Mouse (Mus musculus) limb, embryonic 12.5 days (tissue): ENCODE measurements around the gene Arrdc5. TPM values are rescaled to one million over a fixed set of nuclear protein-coding genes. Genes with fewer than 3 reads are reported as not detected.
A peak's percentile ranks its signal among the peaks of the same experiment; 100 is the strongest.

ENCODE experiments used
- ATAC-seq: fragments of 200-750 bp; cut with Nextera tagmentation; 2 replicates; pipeline ENCODE4 v1.8.0; 2017; ENCODE audit warnings: low read depth, moderate TSS enrichment; ENCODE audit not compliant: insufficient number of reproducible peaks, insufficient read depth, low FRiP score, low TSS enrichment
- H3K27ac ChIP-seq: fragments of 300-500 bp; sonication (generic); 2 replicates; pipeline ENCODE4 v1.5.1; 2016; ENCODE audit warnings: mild to moderate bottlenecking, moderate library complexity
- H3K27me3 ChIP-seq: fragments of 300-500 bp; sonication (generic); 2 replicates; pipeline ENCODE4 v1.6.1; 2016; ENCODE audit warnings: mild to moderate bottlenecking, moderate library complexity
- H3K36me3 ChIP-seq: fragments of 300-500 bp; sonication (generic); 2 replicates; pipeline ENCODE4 v1.6.1; 2016; ENCODE audit warnings: mild to moderate bottlenecking, moderate library complexity
- H3K4me1 ChIP-seq: fragments of 300-500 bp; sonication (generic); replicated peaks from 2 replicates; pipeline ENCODE4 v1.6.1; 2016
- H3K4me2 ChIP-seq: fragments of 300-500 bp; sonication (generic); 2 replicates; pipeline ENCODE4 v1.6.1; 2016; ENCODE audit warnings: mild to moderate bottlenecking, moderate library complexity
- H3K4me3 ChIP-seq: fragments of 300-500 bp; sonication (generic); replicated peaks from 2 replicates; pipeline ENCODE4 v1.5.1; 2016; ENCODE audit warnings: mild to moderate bottlenecking
- H3K9ac ChIP-seq: fragments of 300-500 bp; sonication (generic); replicated peaks from 2 replicates; pipeline ENCODE4 v1.6.1; 2016; ENCODE audit warnings: mild to moderate bottlenecking, moderate library complexity
- H3K9me3 ChIP-seq: fragments of 300-500 bp; sonication (generic); 2 replicates; pipeline ENCODE4 v1.6.1; 2016; ENCODE audit warnings: mild to moderate bottlenecking, moderate library complexity
- WGBS: fragments of 180-500 bp; shearing (Covaris S2); methylation state at CpG from one replicate; pipeline ENCODE4 v1.1.7; 2016; 5-methylcytosine and 5-hydroxymethylcytosine counted together
- polyA plus RNA-seq: library from polyadenylated mRNA; unstranded; fragments of >200 nt; fragmentation: Nextera tagmentation; extraction: Ambion mirVana; gene quantifications from 2 replicates; pipeline ENCODE4 v1.2.1, GENCODE M21; 2016

The Arrdc5 gene
- polyA plus RNA-seq, 1 experiment from 2014 or later: not detected

DNA sequence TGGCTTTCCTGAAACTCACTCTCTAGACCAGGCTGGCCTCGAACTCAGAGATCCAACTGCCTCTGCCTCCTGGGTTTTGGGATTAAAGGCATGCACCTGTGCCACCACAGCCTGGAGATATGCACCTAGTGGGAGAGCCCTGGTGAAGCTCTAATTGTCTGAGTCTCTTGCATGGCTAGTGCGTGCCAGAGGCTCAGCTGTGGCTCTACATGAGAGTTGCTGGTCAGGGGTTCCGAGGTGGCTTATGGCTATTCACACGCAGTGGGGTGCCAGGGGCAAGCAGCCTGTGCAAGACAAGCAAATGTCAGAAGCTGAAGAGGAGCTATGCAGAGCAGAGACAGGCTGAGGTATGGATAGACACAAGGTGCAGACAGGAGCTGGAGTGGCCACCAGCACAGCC, 45.4 kb downstream of the Arrdc5 start:
- Histone ChIP-seq H3K27ac (no peak overlapping the region), H3K4me3 (no peak overlapping the region), H3K4me2 (no peak overlapping the region), H3K9ac (no peak overlapping the region), H3K27me3 (no peaks in the 10 kb centered on the region), H3K36me3 (peaks cover 21% of the 10 kb centered on the region), H3K4me1 (peaks cover 36% of the 10 kb centered on the region), H3K9me3 (no peaks in the 10 kb centered on the region)
- WGBS: 82% methylated on average over 4 of the region's 4 CpGs
- ATAC-seq: no peak

DNA sequence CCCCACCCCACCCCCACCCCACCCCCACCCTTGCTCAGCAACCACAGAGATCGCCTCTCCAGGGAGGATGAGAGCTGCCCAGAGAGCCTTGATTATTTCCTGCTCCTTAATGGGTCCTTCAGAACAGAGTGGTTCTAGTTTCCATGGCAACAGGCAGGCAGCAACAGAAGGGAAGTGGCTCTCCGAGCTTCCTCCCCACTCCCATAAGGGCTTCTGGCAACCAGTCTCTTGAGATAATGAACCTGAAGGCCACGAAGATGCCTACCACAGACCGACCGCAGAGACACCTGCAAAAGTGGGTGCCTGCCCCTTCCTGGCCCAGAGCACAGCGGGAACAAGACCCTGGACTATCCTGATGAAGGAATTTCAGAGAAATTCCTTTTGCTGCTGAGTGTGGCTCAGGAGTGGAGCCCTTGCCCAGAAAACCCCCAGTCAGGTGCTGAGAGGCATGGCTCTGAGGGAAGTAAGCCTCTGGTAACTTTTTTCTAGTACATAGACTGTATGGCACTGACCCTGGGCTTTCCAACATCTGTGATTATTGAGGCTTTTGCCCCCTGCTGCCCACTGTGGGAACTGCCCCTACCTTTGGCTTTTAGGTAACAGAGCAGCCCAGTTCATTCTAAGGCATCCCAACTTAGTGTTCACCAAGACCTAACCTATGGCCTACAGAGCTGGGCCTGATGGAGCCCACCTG, 48.8 kb downstream of the Arrdc5 start:
- no peak for ATAC-seq
- Histone ChIP-seq H3K9ac (no peak overlapping the region), H3K4me1 (peaks cover 11% of the 10 kb centered on the region), H3K27ac (0 out of 2 replicates have a peak overlapping the region, but pooled peaks have one; percentile 17), H3K4me3 (no peak overlapping the region), H3K4me2 (no peak overlapping the region), H3K36me3 (no peaks in the 10 kb centered on the region), H3K9me3 (no peaks in the 10 kb centered on the region), H3K27me3 (peaks cover 3% of the 10 kb centered on the region; the same call in 1 of the 2 replicates)
- 31% methylated on average over 6 of the region's 6 CpGs for WGBS

DNA sequence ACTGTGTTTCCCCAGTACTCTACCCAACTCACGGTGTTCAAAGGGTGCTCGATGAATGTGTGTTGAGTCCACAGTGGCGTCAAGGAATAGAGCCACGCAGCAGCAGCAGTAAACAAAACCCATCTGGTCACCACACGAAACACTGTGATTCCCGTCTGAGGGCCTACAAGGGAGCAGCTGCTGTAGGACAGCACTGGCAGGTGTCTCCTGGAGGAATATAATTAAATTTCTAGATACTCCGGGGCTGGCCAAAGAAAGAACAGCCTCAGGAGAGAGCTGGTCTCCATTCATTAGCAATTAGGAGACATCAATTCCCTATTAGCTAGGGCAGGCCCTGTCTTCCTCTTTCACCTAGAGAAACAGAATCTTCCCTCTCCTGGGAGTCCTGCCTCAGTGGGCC, 54.5 kb downstream of the Arrdc5 start:
- H3K4me2 ChIP-seq: no peak overlapping the region
- H3K4me1 ChIP-seq: peaks cover 3% of the 10 kb centered on the region
- H3K27me3 ChIP-seq: peaks cover 16% of the 10 kb centered on the region
- H3K9me3 ChIP-seq: no peaks in the 10 kb centered on the region
- no peak overlapping the region for H3K9ac ChIP-seq
- H3K27ac ChIP-seq: no peak overlapping the region
- 61% methylated on average over 7 of the region's 7 CpGs for WGBS
- H3K36me3 ChIP-seq: no peaks in the 10 kb centered on the region
- no peak overlapping the region for H3K4me3 ChIP-seq
- ATAC-seq: no peak

Other genes starting within 250 kb of the Arrdc5 start
- 42.0 and 46.4 TPM in 2 replicates for gene Ubxn6, start 225.3 kb downstream of the Arrdc5 start, polyA plus RNA-seq
- gene Hdgfl2, start 220.7 kb downstream of the Arrdc5 start, polyA plus RNA-seq: 176 and 189 TPM in 2 replicates
- gene Plin4, start 190.5 kb downstream of the Arrdc5 start, polyA plus RNA-seq: 0.12 and 0.23 TPM in 2 replicates
- gene Plin5, start 182.7 kb downstream of the Arrdc5 start, polyA plus RNA-seq: 0.10 TPM in 2 replicates
- 0.24 TPM in 1 of 2 replicates, not detected in the other for gene Lrg1, start 178.3 kb downstream of the Arrdc5 start, polyA plus RNA-seq
- 3.1 and 3.3 TPM in 2 replicates for gene Sema6b, start 159.9 kb downstream of the Arrdc5 start, polyA plus RNA-seq
- 8.3 and 9.5 TPM in 2 replicates for gene Tnfaip8l1, start 137.8 kb downstream of the Arrdc5 start, polyA plus RNA-seq
- gene Mydgf, start 116.4 kb downstream of the Arrdc5 start, polyA plus RNA-seq: 69.3 and 78.4 TPM in 2 replicates
- 36.2 and 37.7 TPM in 2 replicates for gene Dpp9, start 81.4 kb downstream of the Arrdc5 start, polyA plus RNA-seq
- gene Fem1a, start 43.5 kb downstream of the Arrdc5 start, polyA plus RNA-seq: 13.4 and 14.6 TPM in 2 replicates
- 3.0 and 3.8 TPM in 2 replicates for gene Ticam1, start 23.5 kb downstream of the Arrdc5 start, polyA plus RNA-seq
- 62.7 and 71.7 TPM in 2 replicates for gene Plin3, start 7.4 kb downstream of the Arrdc5 start, polyA plus RNA-seq
- gene Uhrf1, start 3.0 kb upstream of the Arrdc5 start, polyA plus RNA-seq: 198 and 199 TPM in 2 replicates
- 53.1 and 54.3 TPM in 2 replicates for gene Kdm4b, start 25.8 kb upstream of the Arrdc5 start, polyA plus RNA-seq
- 113 and 126 TPM in 2 replicates for gene Ptprs, start 176.2 kb upstream of the Arrdc5 start, polyA plus RNA-seq
- gene Znrf4, start 212.1 kb upstream of the Arrdc5 start, polyA plus RNA-seq: not detected in 2 replicates